In the genomic region with DNA sequence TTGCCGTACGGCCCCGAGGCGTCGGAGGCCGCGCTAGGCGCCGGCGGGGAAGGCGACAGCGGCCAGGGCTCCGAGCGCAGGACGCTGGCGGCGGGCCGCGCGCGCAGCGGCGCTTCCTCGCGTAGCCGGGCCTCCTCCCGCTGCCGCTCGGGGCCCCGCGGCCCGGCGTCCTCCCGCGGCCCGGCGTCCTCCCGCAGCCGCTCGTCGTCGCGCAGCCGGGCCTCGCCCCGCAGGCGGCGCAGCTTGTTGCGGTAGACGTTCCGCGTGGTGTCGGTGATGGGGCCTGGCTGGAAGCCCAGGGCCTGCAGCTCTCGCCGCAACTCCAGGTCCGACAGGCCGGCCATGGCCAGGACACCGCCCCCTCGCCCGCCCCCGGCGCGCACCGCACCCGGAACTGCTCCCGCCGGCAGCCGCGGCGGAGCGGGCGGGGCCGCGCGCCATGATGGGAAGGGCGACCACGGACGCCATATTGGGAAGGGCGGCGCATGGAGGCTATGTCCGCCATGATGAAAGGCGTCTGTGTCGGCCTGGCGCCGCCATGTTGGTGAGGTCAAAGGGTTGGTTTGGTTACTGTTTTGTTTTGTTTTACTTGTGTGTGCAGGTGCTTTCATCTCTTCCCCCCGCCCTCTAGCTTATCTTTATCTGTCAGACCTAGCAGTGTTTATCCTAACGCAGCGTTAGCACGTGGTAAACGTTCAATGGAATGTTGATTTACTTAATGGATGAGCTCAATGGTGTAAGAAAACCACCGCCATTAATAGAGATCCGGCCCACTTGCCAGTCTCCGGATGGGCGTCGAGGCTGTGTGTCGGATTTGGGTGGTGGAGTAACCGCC, we compare ENCODE assay signal across 1 mouse cellular context.
TF ChIP-seq lines count a peak whose summit lies in the region.

Gene Lemd2 (minus strand): TSS at position 395 of the 835 bp plus-strand sequence.

TF ChIP-seq in MEL, 35 proteins besides CTCF, POLR2A, EP300 and RAD21 (continued from another document):
- TF ChIP-seq NRF1 (IDR thresholded peaks at IDR 0.05; ENCODE audit: insufficient read depth, low read depth, low read length, poor library complexity, severe bottlenecking) = peak; percentile 74
- TF ChIP-seq TAL1 (IDR thresholded peaks at IDR 0.05; ENCODE audit: low read length) = no peak
- TF ChIP-seq UBTF (IDR thresholded peaks at IDR 0.05; ENCODE audit: borderline replicate concordance, insufficient read depth, low read depth, low read length) = 0 out of 2 replicates have a peak, but pooled peaks have one; percentile 32
- TF ChIP-seq ZMIZ1 (IDR thresholded peaks at IDR 0.05; ENCODE audit: low read depth, low read length) = peak; percentile 63; the same call in 1 of the 2 replicates
- no peak for TF ChIP-seq CHD1 (IDR thresholded peaks at IDR 0.05; ENCODE audit: low read depth, low read length)
TF ChIP-seq in MEL: peak in this region for 15.
